Comparison of ENCODE assay signal across 23 mouse cellular contexts in the genomic region with DNA sequence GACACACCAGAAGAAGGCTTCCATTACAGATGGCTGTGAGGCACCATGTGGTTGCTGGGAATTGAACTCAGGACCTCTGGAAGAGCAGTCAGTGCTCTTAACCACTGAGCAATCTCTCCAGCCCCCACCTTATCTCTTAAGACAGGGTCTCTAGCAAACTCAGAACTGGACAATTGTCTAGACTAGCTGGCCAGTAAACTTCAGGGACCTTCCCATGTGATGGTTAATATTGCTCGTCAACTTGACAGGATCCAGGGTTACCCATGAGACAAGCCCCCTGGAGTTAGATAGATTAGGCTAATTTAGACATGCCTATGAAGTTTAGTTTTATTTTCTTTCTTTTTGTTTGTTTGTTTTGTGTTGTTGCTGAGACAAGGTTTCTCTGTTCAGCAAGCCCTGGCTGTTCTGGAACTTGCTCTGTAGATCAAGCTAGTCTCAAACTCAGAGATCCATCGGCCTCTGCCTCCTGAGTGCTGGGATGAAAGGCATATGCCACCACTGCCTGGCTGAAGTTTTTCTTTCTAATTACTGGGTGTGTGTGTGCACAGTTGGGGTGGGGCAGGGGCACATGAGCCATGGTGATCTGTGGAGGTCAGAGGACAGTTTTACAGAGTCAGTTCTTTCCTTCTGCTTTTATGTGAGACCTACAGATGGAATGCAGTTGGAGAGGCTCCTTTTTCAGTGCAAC. TPM values are rescaled to one million over a fixed set of nuclear protein-coding genes. Genes with fewer than 3 reads are reported as not detected.
DNase-seq lines count a peak whose midpoint lies in the region; ATAC-seq and TF ChIP-seq lines count a peak whose summit lies in the region.
"Had no signal": no experiment of that assay in that cellular context is flagged by ENCODE, and none has a peak within 500 bp of the region (broad histone marks: within the 10 kb centered on the region; RNA-seq: fewer than 3 reads in every experiment).

No protein-coding gene starts in this region.

- H3K4me1 ChIP-seq in intestine, embryonic 15.5 days (replicated peaks) = no peaks in the 10 kb centered on the region
- no peaks in the 10 kb centered on the region for H3K4me1 ChIP-seq in intestine, postnatal 0 days (replicated peaks; ENCODE audit: control insufficient read depth, insufficient read depth, low read length)
- H3K4me1 ChIP-seq in stomach, embryonic 15.5 days = no peaks in the 10 kb centered on the region
- H3K4me1 ChIP-seq in cerebellum, adult 2 months (ENCODE audit: control insufficient read depth, insufficient read depth, low read length) = no peaks in the 10 kb centered on the region
- H3K4me1 ChIP-seq in midbrain, embryonic 16.5 days (ENCODE audit: control insufficient read depth, insufficient read depth, low read length) = no peaks in the 10 kb centered on the region
- H3K4me1 ChIP-seq: embryonic facial prominence, embryonic 12.5 days; embryonic facial prominence, embryonic 15.5 days; hindbrain, embryonic 12.5 days had no signal

- no peaks in the 10 kb centered on the region for H3K27me3 ChIP-seq in intestine, embryonic 15.5 days (replicated peaks)
- no peaks in the 10 kb centered on the region for H3K27me3 ChIP-seq in intestine, postnatal 0 days (replicated peaks; ENCODE audit: control insufficient read depth, insufficient read depth, low read length)
- no peaks in the 10 kb centered on the region for H3K27me3 ChIP-seq in stomach, embryonic 15.5 days (replicated peaks)
- no peaks in the 10 kb centered on the region; the same call in 1 of the 2 replicates for H3K27me3 ChIP-seq in cerebellum, adult 2 months (ENCODE audit: control insufficient read depth, insufficient read depth, low read length)
- H3K27me3 ChIP-seq in midbrain, embryonic 16.5 days (ENCODE audit: control insufficient read depth, insufficient read depth, low read depth, low read length) = no peaks in the 10 kb centered on the region
- H3K27me3 ChIP-seq: embryonic facial prominence, embryonic 12.5 days; embryonic facial prominence, embryonic 15.5 days; hindbrain, embryonic 12.5 days had no signal

- TF ChIP-seq CTCF in intestine, postnatal 0 days (IDR thresholded peaks at IDR 0.05; ENCODE audit: low read depth) = no peak
- TF ChIP-seq CTCF in cerebellum, adult 2 months (IDR thresholded peaks at IDR 0.05; ENCODE audit: borderline replicate concordance, insufficient read depth, low read depth, low read length) = no peak

- peak; percentile 97 for ATAC-seq in intestine, embryonic 15.5 days
- ATAC-seq in intestine, postnatal 0 days = peak; percentile 74
- ATAC-seq in stomach, embryonic 15.5 days (ENCODE audit: insufficient read depth, low FRiP score, low read depth) = 0 out of 2 replicates have a peak, but pooled peaks have one; percentile 43
- no peak for ATAC-seq in midbrain, embryonic 16.5 days
- ATAC-seq: activated CD4-positive, CD25-positive, alpha-beta regulatory T cell, adult 4 months; CD4-positive, CD25-positive, alpha-beta regulatory T cell, adult 4 months; forebrain, embryonic 14.5 days; forebrain, postnatal 0 days; hindbrain, embryonic 16.5 days had no signal

- H3K9ac ChIP-seq in intestine, embryonic 15.5 days = no peak overlapping the region
- no peak overlapping the region for H3K9ac ChIP-seq in intestine, postnatal 0 days (ENCODE audit: low read depth, low read length)
- H3K9ac ChIP-seq in stomach, embryonic 15.5 days = no peak overlapping the region
- H3K9ac ChIP-seq in midbrain, embryonic 16.5 days (ENCODE audit: low read depth, low read length) = no peak overlapping the region
- H3K9ac ChIP-seq: embryonic facial prominence, embryonic 12.5 days; embryonic facial prominence, embryonic 15.5 days; forebrain, postnatal 0 days; hindbrain, embryonic 12.5 days had no signal

- no peak for TF ChIP-seq POLR2A in cerebellum, adult 2 months (IDR thresholded peaks at IDR 0.05; ENCODE audit: borderline replicate concordance, insufficient read depth, low read length)

- 55% methylated on average over 2 of the region's 2 CpGs for WGBS in intestine, embryonic 15.5 days
- WGBS in intestine, postnatal 0 days = 48% methylated on average over 2 of the region's 2 CpGs
- 74% methylated on average over 2 of the region's 2 CpGs for WGBS in stomach, embryonic 15.5 days
- 77% methylated on average over 2 of the region's 2 CpGs for WGBS in cerebellum, adult 2 months
- 89% methylated on average over 2 of the region's 2 CpGs for WGBS in midbrain, embryonic 16.5 days

- H3K36me3 ChIP-seq in intestine, embryonic 15.5 days = no peaks in the 10 kb centered on the region
- H3K36me3 ChIP-seq in intestine, postnatal 0 days (ENCODE audit: control insufficient read depth, insufficient read depth) = no peaks in the 10 kb centered on the region
- H3K36me3 ChIP-seq in stomach, embryonic 15.5 days = no peaks in the 10 kb centered on the region
- no peaks in the 10 kb centered on the region for H3K36me3 ChIP-seq in midbrain, embryonic 16.5 days (ENCODE audit: control insufficient read depth, insufficient read depth, low read length)
- H3K36me3 ChIP-seq: embryonic facial prominence, embryonic 12.5 days; embryonic facial prominence, embryonic 15.5 days; hindbrain, embryonic 12.5 days had no signal

- no peak overlapping the region for H3K4me3 ChIP-seq in intestine, embryonic 15.5 days (replicated peaks)
- H3K4me3 ChIP-seq in intestine, postnatal 0 days (ENCODE audit: low read depth, low read length) = no peak overlapping the region
- H3K4me3 ChIP-seq in stomach, embryonic 15.5 days (replicated peaks) = no peak overlapping the region
- no peak overlapping the region for H3K4me3 ChIP-seq in cerebellum, adult 2 months (replicated peaks; ENCODE audit: insufficient read depth, low read depth, low read length)
- no peak overlapping the region for H3K4me3 ChIP-seq in midbrain, embryonic 16.5 days (ENCODE audit: low read depth, low read length)
- H3K4me3 ChIP-seq: embryonic facial prominence, embryonic 12.5 days; embryonic facial prominence, embryonic 15.5 days; gastrocnemius, adult 2 months; heart, adult 2 months; hindbrain, embryonic 12.5 days had no signal

- no peak for DNase-seq in cerebellum, adult 2 months
- no peak for DNase-seq in embryo, embryonic 10 days (ENCODE audit: low spot score)
- DNase-seq: adrenal gland, adult 8-10 months; adrenal gland, postnatal 25 days; cerebellum, adult 11-12 months; cerebellum, adult 9-10 months; cerebellum, postnatal 14 days; forebrain, postnatal 0 days; gastrocnemius, adult 2 months; gastrocnemius, postnatal 14 days; heart, adult 2 months had no signal

- H3K4me2 ChIP-seq in intestine, embryonic 15.5 days (replicated peaks) = no peak overlapping the region
- no peak overlapping the region for H3K4me2 ChIP-seq in intestine, postnatal 0 days (replicated peaks; ENCODE audit: low read depth)
- H3K4me2 ChIP-seq in stomach, embryonic 15.5 days = no peak overlapping the region
- H3K4me2 ChIP-seq in midbrain, embryonic 16.5 days (ENCODE audit: low read length) = no peak overlapping the region
- H3K4me2 ChIP-seq: embryonic facial prominence, embryonic 12.5 days; embryonic facial prominence, embryonic 15.5 days; heart, embryonic 11.5 days; hindbrain, embryonic 12.5 days had no signal

- peak overlapping the region; percentile 77 for H3K27ac ChIP-seq in intestine, embryonic 15.5 days
- peak overlapping the region; percentile 54; the same call in 1 of the 2 replicates for H3K27ac ChIP-seq in intestine, postnatal 0 days (ENCODE audit: low read depth, low read length)
- H3K27ac ChIP-seq in stomach, embryonic 15.5 days = no peak overlapping the region
- no peak overlapping the region for H3K27ac ChIP-seq in cerebellum, adult 2 months (ENCODE audit: insufficient read depth, low read length)
- no peak overlapping the region for H3K27ac ChIP-seq in midbrain, embryonic 16.5 days (ENCODE audit: low read length)
- H3K27ac ChIP-seq: embryonic facial prominence, embryonic 12.5 days; embryonic facial prominence, embryonic 15.5 days; gastrocnemius, adult 2 months; heart, adult 2 months; hindbrain, embryonic 12.5 days had no signal

- no peaks in the 10 kb centered on the region for H3K9me3 ChIP-seq in intestine, embryonic 15.5 days
- no peaks in the 10 kb centered on the region for H3K9me3 ChIP-seq in intestine, postnatal 0 days (ENCODE audit: control insufficient read depth)
- no peaks in the 10 kb centered on the region for H3K9me3 ChIP-seq in stomach, embryonic 15.5 days
- H3K9me3 ChIP-seq in midbrain, embryonic 16.5 days (replicated peaks; ENCODE audit: control insufficient read depth, low read length, poor library complexity, severe bottlenecking) = no peaks in the 10 kb centered on the region
- H3K9me3 ChIP-seq: embryonic facial prominence, embryonic 12.5 days; embryonic facial prominence, embryonic 15.5 days; hindbrain, embryonic 12.5 days had no signal

RNA-seq across cellular contexts. Expression of a gene that starts 23.6 kb away (rescaled TPM):
- 4.0 and 4.4 TPM in 2 replicates for polyA plus RNA-seq in intestine, embryonic 15.5 days (2015; fragmentation: Nextera tagmentation; extraction: Ambion mirVana)
- 2.4 and 2.6 TPM in 2 replicates for polyA plus RNA-seq in intestine, postnatal 0 days (2015; fragmentation: Nextera tagmentation; extraction: Ambion mirVana)
- 4.0 and 4.2 TPM in 2 replicates for polyA plus RNA-seq in stomach, embryonic 15.5 days (2015; fragmentation: Nextera tagmentation; extraction: Ambion mirVana)
- polyA plus RNA-seq in cerebellum, adult 2 months (2012; rRNA removed) = 17.1 and 17.3 TPM in 2 replicates
- 2.7 and 3.8 TPM in 2 replicates for polyA plus RNA-seq in midbrain, embryonic 16.5 days (2015; fragmentation: Nextera tagmentation; extraction: Ambion mirVana)

RNA-seq across cellular contexts. Expression of a gene that starts 46.3 kb away (rescaled TPM):
- polyA plus RNA-seq in intestine, embryonic 15.5 days (2015; fragmentation: Nextera tagmentation; extraction: Ambion mirVana) = 0.18 and 0.25 TPM in 2 replicates
- polyA plus RNA-seq in intestine, postnatal 0 days (2015; fragmentation: Nextera tagmentation; extraction: Ambion mirVana) = 0.38 TPM in 2 replicates
- polyA plus RNA-seq in stomach, embryonic 15.5 days (2015; fragmentation: Nextera tagmentation; extraction: Ambion mirVana) = 0.42 and 0.48 TPM in 2 replicates
- polyA plus RNA-seq in cerebellum, adult 2 months (2012; rRNA removed) = 0.90 and 1.2 TPM in 2 replicates
- polyA plus RNA-seq in midbrain, embryonic 16.5 days (2015; fragmentation: Nextera tagmentation; extraction: Ambion mirVana) = 1.0 TPM in 2 replicates

RNA-seq across cellular contexts. Expression of a gene that starts 46.4 kb away (rescaled TPM):
- 53.6 and 54.9 TPM in 2 replicates for polyA plus RNA-seq in intestine, embryonic 15.5 days (2015; fragmentation: Nextera tagmentation; extraction: Ambion mirVana)
- 73.2 and 76.1 TPM in 2 replicates for polyA plus RNA-seq in intestine, postnatal 0 days (2015; fragmentation: Nextera tagmentation; extraction: Ambion mirVana)
- polyA plus RNA-seq in stomach, embryonic 15.5 days (2015; fragmentation: Nextera tagmentation; extraction: Ambion mirVana) = 68.1 and 73.6 TPM in 2 replicates
- polyA plus RNA-seq in cerebellum, adult 2 months (2012; rRNA removed) = 126 and 142 TPM in 2 replicates
- polyA plus RNA-seq in midbrain, embryonic 16.5 days (2015; fragmentation: Nextera tagmentation; extraction: Ambion mirVana) = 58.4 and 59.6 TPM in 2 replicates

Comparison
In these comparisons a context has a peak if more than half of its experiments do, and no peak if none do; other contexts are left out.
1. H3K27ac ChIP-seq: peak in intestine, embryonic 15.5 days (single experiment) and intestine, postnatal 0 days (single experiment); none in stomach, embryonic 15.5 days (single experiment), cerebellum, adult 2 months (single experiment) and midbrain, embryonic 16.5 days (single experiment).